Mouse (Mus musculus): Measurements from ENCODE around the gene Rpl36a.

Rpl36a gene

DNA sequence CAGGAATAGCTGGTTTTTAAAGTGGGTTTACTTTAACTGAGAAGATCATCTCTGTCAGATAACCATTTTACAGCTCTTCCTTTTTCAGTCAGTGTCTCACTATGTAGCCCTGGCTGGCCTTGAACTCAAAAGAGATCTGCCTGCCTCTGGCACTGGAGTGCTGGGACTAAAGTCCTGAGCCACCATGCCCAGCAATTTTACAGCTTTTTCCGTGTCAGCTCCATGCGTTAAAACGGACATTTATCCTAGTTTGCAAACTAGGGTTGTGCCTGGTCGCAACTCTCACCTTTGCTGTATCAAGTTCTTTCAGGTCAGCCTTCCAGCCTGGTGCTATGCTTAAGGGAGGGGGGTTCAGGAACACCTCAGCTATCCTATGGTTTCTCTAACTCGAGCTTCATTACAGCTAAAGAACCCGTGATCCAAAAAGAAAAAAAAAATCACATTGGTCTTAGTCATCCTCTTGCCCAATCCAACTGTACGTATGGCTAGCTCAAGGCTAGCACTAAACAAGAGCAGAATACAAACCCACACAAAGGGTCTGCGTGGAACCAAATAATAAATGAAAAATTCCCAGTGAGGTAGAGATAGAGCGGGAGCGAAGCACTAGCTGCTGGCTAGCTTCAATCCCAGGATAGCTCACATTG, 14.6 kb downstream of the Rpl36a start:
- DNase-seq (ENCODE audit: low spot score in 2 of 2): no peak

- peak; percentile 92 to 95 for DNase-seq (ENCODE audit: low spot score in 2 of 2)
Observed at GRCm38 (mm10) chrX:134600659-134601379, 15.4 kb downstream of the Rpl36a start, which contains the start of the genes Gla and Hnrnph2. Gene Gla, minus strand, starts transcription at chrX:134601125. Gene Hnrnph2, plus strand, starts transcription at chrX:134601179.

DNA sequence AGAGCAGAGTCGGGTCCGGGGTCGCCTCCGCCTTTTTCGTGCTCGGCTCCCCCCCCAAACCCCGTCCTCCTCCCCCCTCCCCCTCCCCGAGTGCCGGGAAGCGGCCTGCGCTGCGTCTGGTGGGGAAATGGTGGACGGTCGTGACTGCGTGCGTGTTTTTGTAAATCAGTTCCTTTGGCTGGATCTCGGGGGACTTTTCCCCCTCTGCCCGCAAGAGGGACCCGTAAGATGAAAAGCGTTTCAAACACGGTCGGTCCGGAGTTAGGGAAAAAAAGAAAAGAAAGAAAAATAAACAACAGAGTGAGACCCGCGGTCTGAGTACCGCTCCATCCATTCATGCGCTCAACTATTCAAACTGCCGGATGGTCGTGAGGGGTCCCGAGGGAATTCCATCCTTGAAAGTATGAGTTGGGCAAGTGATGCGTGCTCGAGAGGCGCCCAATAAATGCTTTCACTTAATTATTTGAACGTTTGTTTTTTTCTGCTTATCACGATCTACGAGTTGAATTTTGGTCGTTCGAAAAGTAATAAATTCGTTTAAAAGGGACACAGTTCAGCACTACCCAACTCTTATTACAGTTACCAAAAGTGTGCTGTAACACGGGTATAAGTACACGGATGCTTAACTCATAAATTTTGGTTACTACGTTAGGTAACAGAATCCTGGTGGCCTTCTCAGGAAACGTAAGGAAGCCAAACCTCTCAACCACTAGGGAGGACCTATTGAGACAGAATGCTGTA, 16.1 kb downstream of the Rpl36a start:
- DNase-seq (ENCODE audit: low spot score in 2 of 2): no peak

DNA sequence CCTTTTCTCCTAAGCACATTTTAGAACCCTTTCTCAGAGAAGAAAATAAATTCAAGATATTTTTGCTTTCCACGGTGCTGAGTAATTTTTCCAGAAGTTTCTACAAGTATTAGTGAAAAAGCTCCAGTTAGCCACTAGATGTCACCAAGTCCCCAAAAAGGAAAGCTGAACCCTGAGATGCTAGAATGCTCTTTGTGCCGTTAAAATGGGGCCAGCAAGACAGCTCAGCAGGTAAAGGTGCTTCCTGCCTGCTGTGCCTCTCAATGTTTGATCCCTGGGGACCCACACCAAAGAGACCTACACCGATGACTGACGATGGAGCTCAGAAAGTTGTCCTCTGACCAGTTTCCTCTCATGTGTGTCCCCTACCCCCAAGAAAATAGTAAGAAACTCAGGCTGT, 24.0 kb downstream of the Rpl36a start:
- DNase-seq (ENCODE audit: low spot score in 2 of 2): no peak

DNA sequence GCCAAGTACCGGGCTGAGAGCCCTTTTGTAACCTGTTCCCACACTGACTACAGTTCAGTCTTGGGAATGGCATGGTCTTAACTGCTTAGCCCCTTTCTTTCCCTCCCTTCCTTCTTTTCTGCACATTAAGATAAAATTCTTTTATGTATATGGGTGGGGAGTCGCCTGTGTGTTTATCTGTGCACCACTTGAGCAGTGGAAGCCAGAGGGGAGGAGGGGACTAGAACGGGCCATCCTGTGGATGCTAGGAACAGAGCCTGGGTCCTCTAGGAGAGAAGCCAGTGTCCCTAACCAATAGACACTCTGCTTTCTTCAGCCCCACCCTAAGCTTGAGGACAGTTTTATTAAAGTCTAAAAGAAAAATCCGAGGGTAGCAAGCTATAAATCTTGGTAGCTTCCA, 25.5 kb downstream of the Rpl36a start:
- DNase-seq (ENCODE audit: low spot score in 2 of 2): no peak

DNA sequence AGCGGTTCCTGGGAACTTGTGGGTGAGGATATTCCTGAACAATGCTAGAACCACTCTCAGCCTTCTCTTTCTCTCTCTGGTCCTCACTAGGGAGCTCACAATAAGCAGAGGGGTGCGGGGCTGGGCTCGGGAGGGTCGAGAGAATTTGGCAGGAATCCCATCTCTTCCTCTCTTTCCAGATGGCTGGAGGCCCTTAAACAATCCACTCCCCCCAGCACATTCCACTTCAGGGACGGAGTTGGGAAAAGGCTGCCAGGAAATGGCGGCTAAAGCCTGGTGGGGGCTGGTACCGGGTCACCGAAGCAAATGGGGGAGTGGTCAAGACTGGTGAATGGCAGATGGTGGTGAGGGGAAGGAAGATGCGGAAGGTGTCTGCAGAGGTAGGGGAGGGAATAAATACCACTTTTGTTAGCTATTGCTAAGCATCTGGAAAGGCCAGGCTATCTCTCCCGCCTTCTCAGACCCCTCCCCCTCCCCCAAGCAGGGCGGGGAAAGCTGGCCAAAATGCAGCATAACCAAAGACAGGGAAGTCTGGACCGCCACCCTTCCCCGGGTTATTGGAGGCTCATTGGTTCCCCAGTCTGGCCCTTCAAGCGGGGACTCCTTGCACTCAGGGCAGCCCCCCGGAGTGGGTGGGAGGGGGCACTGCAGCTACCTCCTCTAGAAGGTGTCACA, 27.0 kb downstream of the Rpl36a start:
- peak in 1 of 2 experiments; percentile 26 for DNase-seq (ENCODE audit: low spot score in 2 of 2)

GRCm38 (mm10) chrX:134614306-134614705, 28.9 kb downstream of the Rpl36a start:
- no peak for DNase-seq (ENCODE audit: low spot score in 2 of 2)

DNA sequence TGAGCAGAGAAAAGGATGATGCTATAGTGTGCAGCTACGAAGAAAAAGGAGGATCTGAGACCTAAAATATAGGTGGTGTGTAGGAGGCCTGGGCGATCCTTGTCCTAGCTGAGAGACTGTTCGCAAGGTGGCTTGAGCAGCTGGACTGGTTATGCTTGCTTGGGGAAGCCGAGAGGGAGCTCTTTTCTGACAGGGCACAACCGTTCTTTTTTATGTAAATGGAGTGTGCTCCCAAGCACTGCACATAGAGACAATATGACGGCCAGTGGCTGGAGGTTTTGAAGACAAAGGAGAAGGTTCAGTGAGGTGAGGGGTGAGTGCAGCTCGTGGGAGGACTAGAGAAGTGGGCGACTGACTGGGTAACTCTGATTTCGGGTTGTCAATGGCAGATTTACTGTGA, 34.2 kb downstream of the Rpl36a start:
- DNase-seq (ENCODE audit: low spot score in 2 of 2): no peak

- DNase-seq (ENCODE audit: low spot score in 2 of 2): no peak
Observed at GRCm38 (mm10) chrX:134620254-134620865, 34.9 kb downstream of the Rpl36a start.

- no peak for DNase-seq (ENCODE audit: low spot score in 2 of 2)
Observed at GRCm38 (mm10) chrX:134621685-134622084, 36.2 kb downstream of the Rpl36a start.

DNA sequence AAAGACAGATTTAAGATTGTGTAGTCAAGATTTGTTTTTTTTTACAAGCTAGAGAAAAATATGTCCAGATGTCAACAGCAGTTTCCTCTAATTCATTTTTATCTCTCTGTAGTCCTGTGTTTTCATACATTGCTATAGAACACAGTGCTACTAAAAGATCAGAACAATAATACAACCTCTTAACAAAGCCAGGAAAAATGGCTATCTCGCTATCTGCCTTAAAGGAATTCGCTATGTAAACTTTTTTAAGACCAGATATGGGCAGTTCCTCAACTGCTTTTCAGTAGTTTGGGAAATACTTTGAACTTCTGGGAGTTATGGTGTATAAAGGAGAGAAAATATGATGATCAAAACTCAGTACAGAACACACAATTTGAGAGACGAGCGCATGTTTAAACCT, 37.9 kb downstream of the Rpl36a start:
- no peak for DNase-seq (ENCODE audit: low spot score in 2 of 2)

GRCm38 (mm10) chrX:134628200-134628599, 42.7 kb downstream of the Rpl36a start:
- DNase-seq (ENCODE audit: low spot score in 2 of 2): no peak

- DNase-seq (ENCODE audit: low spot score in 2 of 2): no peak
Observed at GRCm38 (mm10) chrX:134632710-134633109, 47.3 kb downstream of the Rpl36a start.

DNA sequence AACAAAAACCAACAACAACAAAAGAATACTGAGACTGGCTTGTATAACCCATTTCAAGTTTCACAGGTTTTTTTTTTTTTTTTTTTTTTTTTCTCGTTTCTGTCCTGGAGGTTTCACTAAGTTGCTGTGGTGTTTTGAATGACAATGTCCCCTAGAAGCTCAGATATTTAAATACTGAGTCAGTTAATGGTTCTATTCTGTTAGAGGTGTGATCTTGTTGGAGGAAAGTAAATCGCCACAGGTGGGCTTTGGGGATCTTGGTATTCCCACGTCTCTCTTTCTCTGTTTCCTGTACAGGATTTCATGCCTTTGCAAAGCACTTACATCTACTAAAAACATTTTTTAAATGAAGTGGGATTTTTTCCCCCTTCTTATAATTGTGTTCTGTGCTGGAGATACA, 49.7 kb downstream of the Rpl36a start:
- DNase-seq (ENCODE audit: low spot score in 2 of 2): no peak

DNA sequence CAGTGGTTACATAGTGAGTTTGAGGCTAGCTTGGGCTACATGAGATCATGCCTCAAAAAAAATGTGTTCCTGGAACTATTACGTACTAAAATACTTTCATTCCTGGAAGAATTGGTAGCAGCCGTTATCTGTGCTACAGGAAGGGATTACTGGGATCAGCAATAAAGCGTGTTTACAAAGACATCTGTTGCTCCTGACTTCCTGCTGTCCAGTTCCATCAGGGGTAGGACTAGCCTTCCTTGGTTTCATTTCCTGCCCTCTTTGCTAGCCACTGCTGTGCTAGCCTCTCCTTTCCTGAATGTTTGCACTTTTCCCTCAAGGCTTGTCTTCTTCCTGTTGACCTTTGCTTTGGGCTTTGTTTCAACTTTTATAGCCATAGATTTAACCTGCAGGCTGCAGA, 50.4 kb downstream of the Rpl36a start:
- DNase-seq (ENCODE audit: low spot score in 2 of 2): no peak
